Mouse (Mus musculus): ENCODE measurements around the gene Fcrlb.

DNA sequence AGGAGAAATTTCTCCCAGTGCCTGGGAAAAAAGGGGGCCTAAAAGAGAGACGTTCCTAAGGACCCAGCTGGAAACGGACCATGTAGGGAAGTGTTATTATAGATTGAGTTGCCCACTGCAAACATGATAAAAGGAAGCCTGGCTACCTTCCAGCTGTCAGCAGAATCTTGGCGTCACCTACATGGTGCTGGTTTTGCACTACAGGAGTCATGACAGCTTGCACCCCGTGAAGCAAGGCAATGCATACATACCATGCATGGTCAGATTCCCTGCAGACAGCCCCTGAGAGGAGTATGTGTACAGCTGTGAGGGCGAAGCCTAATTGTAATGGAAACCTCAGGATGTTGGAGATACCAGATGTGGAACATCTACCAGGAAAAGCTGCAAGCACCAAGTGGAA is 2.9 kb upstream of the Fcrlb start:
- TF ChIP-seq CTCF (IDR thresholded peaks at IDR 0.05; ENCODE audit: extremely low read depth, insufficient read length, insufficient replicate concordance, low read depth, low read length) (no peak), POLR2A (IDR thresholded peaks at IDR 0.05; ENCODE audit: low read depth, low read length) (no peak)

Measured in small intestine, adult 2 months (tissue).